In genomic region chr3:145991130-145991529, GRCm38 (mm10) we compare ENCODE assay signal across 11 mouse cellular contexts. TPM values are rescaled to one million over a fixed set of nuclear protein-coding genes. Genes with fewer than 3 reads are reported as not detected.
DNase-seq lines count a peak whose midpoint lies in the region; ATAC-seq and TF ChIP-seq lines count a peak whose summit lies in the region.
"Had no signal": no experiment of that assay in that cellular context is flagged by ENCODE, and none has a peak within 500 bp of the region (broad histone marks: within the 10 kb centered on the region; RNA-seq: fewer than 3 reads in every experiment).

No protein-coding gene starts in this region.

- TF ChIP-seq POLR2A in small intestine, adult 2 months (IDR thresholded peaks at IDR 0.05; ENCODE audit: low read depth, low read length), result no peak
- TF ChIP-seq POLR2A in cerebellum, adult 2 months (IDR thresholded peaks at IDR 0.05; ENCODE audit: borderline replicate concordance, insufficient read depth, low read length), result no peak

- H3K36me3 ChIP-seq in kidney, embryonic 14.5 days (ENCODE audit: control insufficient read depth, insufficient read depth, low read length), result no peaks in the 10 kb centered on the region
- H3K36me3 ChIP-seq in intestine, postnatal 0 days (ENCODE audit: control insufficient read depth, insufficient read depth), result no peaks in the 10 kb centered on the region
- 0 out of 2 replicates have a peak, but pooled peaks cover 3% of the 10 kb centered on the region for H3K36me3 ChIP-seq in small intestine, adult 2 months (ENCODE audit: control insufficient read depth, insufficient read depth, low read length)
- H3K36me3 ChIP-seq: limb, embryonic 12.5 days had no signal

- TF ChIP-seq CTCF in intestine, postnatal 0 days (IDR thresholded peaks at IDR 0.05; ENCODE audit: low read depth), result no peak
- TF ChIP-seq CTCF in small intestine, adult 2 months (IDR thresholded peaks at IDR 0.05; ENCODE audit: extremely low read depth, insufficient read length, insufficient replicate concordance, low read depth, low read length), result no peak
- TF ChIP-seq CTCF in cerebellum, adult 2 months (IDR thresholded peaks at IDR 0.05; ENCODE audit: borderline replicate concordance, insufficient read depth, low read depth, low read length), result no peak

- no peak overlapping the region for H3K4me2 ChIP-seq in kidney, embryonic 14.5 days (replicated peaks; ENCODE audit: low read depth, low read length)
- H3K4me2 ChIP-seq in intestine, postnatal 0 days (replicated peaks; ENCODE audit: low read depth), result peak overlapping the region; percentile 44
- H3K4me2 ChIP-seq: limb, embryonic 12.5 days had no signal

- no peak overlapping the region for H3K9ac ChIP-seq in kidney, embryonic 14.5 days (ENCODE audit: low read depth, low read length)
- H3K9ac ChIP-seq in intestine, postnatal 0 days (ENCODE audit: low read depth, low read length), result no peak overlapping the region
- H3K9ac ChIP-seq: limb, embryonic 12.5 days had no signal

- 0 out of 2 replicates have a peak, but pooled peaks cover 12% of the 10 kb centered on the region for H3K4me1 ChIP-seq in kidney, embryonic 14.5 days (ENCODE audit: control insufficient read depth, insufficient read depth, low read length)
- peaks cover 2% of the 10 kb centered on the region; the same call in 1 of the 2 replicates for H3K4me1 ChIP-seq in brown adipose tissue, adult 24 weeks (ENCODE audit: control insufficient read depth, insufficient read depth, insufficient read length, low read length)
- 0 out of 2 replicates have a peak, but pooled peaks cover 4% of the 10 kb centered on the region for H3K4me1 ChIP-seq in intestine, postnatal 0 days (replicated peaks; ENCODE audit: control insufficient read depth, insufficient read depth, low read length)
- peaks cover 5% of the 10 kb centered on the region; the same call in 1 of the 2 replicates for H3K4me1 ChIP-seq in small intestine, adult 2 months (ENCODE audit: control insufficient read depth, insufficient read depth, insufficient read length, low read length)
- 0 out of 2 replicates have a peak, but pooled peaks cover 2% of the 10 kb centered on the region for H3K4me1 ChIP-seq in cerebellum, adult 2 months (ENCODE audit: control insufficient read depth, insufficient read depth, low read length)

- WGBS in kidney, embryonic 14.5 days, result 74% methylated on average over 13 of the region's 13 CpGs
- 46% methylated on average over 13 of the region's 13 CpGs for WGBS in intestine, postnatal 0 days
- WGBS in small intestine, adult 2 months, result 26% methylated on average over 13 of the region's 13 CpGs
- 89% methylated on average over 13 of the region's 13 CpGs for whole genome bisulfite sequencing in cerebellum, adult 2 months

- peaks cover 10% of the 10 kb centered on the region for H3K27me3 ChIP-seq in kidney, embryonic 14.5 days (ENCODE audit: control insufficient read depth, insufficient read depth, low read length)
- no peaks in the 10 kb centered on the region for H3K27me3 ChIP-seq in intestine, postnatal 0 days (replicated peaks; ENCODE audit: control insufficient read depth, insufficient read depth, low read length)
- H3K27me3 ChIP-seq in small intestine, adult 2 months (ENCODE audit: control insufficient read depth, insufficient read depth, low read length), result no peaks in the 10 kb centered on the region
- H3K27me3 ChIP-seq in cerebellum, adult 2 months (ENCODE audit: control insufficient read depth, insufficient read depth, low read length), result peaks cover 1% of the 10 kb centered on the region; the same call in 1 of the 2 replicates
- H3K27me3 ChIP-seq: CH12.LX had no signal

- no peak for ATAC-seq in kidney, embryonic 14.5 days (ENCODE audit: low FRiP score, low TSS enrichment)
- no peak for ATAC-seq in intestine, postnatal 0 days
- ATAC-seq: activated CD4-positive, CD25-positive, alpha-beta regulatory T cell, adult 4 months had no signal

- H3K4me3 ChIP-seq in kidney, embryonic 14.5 days (ENCODE audit: low read length), result no peak overlapping the region
- peak overlapping the region; percentile 22; the same call in 1 of the 2 replicates for H3K4me3 ChIP-seq in brown adipose tissue, adult 24 weeks (ENCODE audit: insufficient read depth, low read depth, low read length)
- H3K4me3 ChIP-seq in intestine, postnatal 0 days (ENCODE audit: low read depth, low read length), result peak overlapping the region; percentile 9; the same call in 1 of the 2 replicates
- H3K4me3 ChIP-seq in small intestine, adult 2 months (ENCODE audit: low read depth, low read length), result peak overlapping the region; percentile 52
- H3K4me3 ChIP-seq in cerebellum, adult 2 months (replicated peaks; ENCODE audit: insufficient read depth, low read depth, low read length), result no peak overlapping the region
- H3K4me3 ChIP-seq: limb, embryonic 12.5 days had no signal

- H3K27ac ChIP-seq in kidney, embryonic 14.5 days (ENCODE audit: low read depth, low read length), result no peak overlapping the region
- 0 out of 2 replicates have a peak overlapping the region, but pooled peaks have one; percentile 15 for H3K27ac ChIP-seq in brown adipose tissue, adult 24 weeks (replicated peaks; ENCODE audit: low read depth, low read length)
- H3K27ac ChIP-seq in intestine, postnatal 0 days (ENCODE audit: low read depth, low read length), result no peak overlapping the region
- no peak overlapping the region for H3K27ac ChIP-seq in small intestine, adult 2 months (ENCODE audit: insufficient read depth, low read depth, low read length)
- H3K27ac ChIP-seq in cerebellum, adult 2 months (ENCODE audit: insufficient read depth, low read length), result no peak overlapping the region
- H3K27ac ChIP-seq: limb, embryonic 12.5 days had no signal

- DNase-seq in kidney, adult 11 months, result peak; percentile 58
- no peak for DNase-seq in cerebellum, adult 2 months
- DNase-seq in urinary bladder, adult 2 months (ENCODE audit: low spot score), result no peak
- no peak for DNase-seq in spleen, adult 18-20 months

- H3K9me3 ChIP-seq in kidney, embryonic 14.5 days (ENCODE audit: control insufficient read depth, low read length), result no peaks in the 10 kb centered on the region
- no peaks in the 10 kb centered on the region for H3K9me3 ChIP-seq in intestine, postnatal 0 days (ENCODE audit: control insufficient read depth)
- H3K9me3 ChIP-seq: limb, embryonic 12.5 days had no signal

RNA-seq across cellular contexts. Expression of gene Syde2, which starts 3.5 kb away (rescaled TPM):
- polyA plus RNA-seq in kidney, embryonic 14.5 days (2014; fragmentation: Nextera tagmentation; extraction: Ambion mirVana), result 2.3 and 2.6 TPM in 2 replicates
- 4.4 and 4.5 TPM in 2 replicates for polyA plus RNA-seq in brown adipose tissue, adult 24 weeks (2012; ENCODE audit: insufficient read depth, insufficient read length, missing spikeins)
- 0.98 and 1.5 TPM in 2 replicates for polyA plus RNA-seq in intestine, postnatal 0 days (2015; fragmentation: Nextera tagmentation; extraction: Ambion mirVana)
- polyA plus RNA-seq in small intestine, adult 2 months (2012; rRNA removed), result 2.0 and 3.8 TPM in 2 replicates
- polyA plus RNA-seq in cerebellum, adult 2 months (2012; rRNA removed), result 1.2 and 1.3 TPM in 2 replicates
- 9.9 and 10.9 TPM in 2 replicates for polyA plus RNA-seq in urinary bladder, adult 2 months (2012; rRNA removed)
- polyA plus RNA-seq: activated CD4-positive, CD25-positive, alpha-beta regulatory T cell, adult 4 months had no signal

RNA-seq across cellular contexts. Expression of gene 2410004B18Rik, which starts 53.3 kb away (rescaled TPM):
- 55.7 and 63.5 TPM in 2 replicates for polyA plus RNA-seq in kidney, embryonic 14.5 days (2014; fragmentation: Nextera tagmentation; extraction: Ambion mirVana)
- polyA plus RNA-seq in brown adipose tissue, adult 24 weeks (2012; ENCODE audit: insufficient read depth, insufficient read length, missing spikeins), result 18.1 and 19.4 TPM in 2 replicates
- 38.7 and 38.9 TPM in 2 replicates for polyA plus RNA-seq in intestine, postnatal 0 days (2015; fragmentation: Nextera tagmentation; extraction: Ambion mirVana)
- polyA plus RNA-seq in small intestine, adult 2 months (2012; rRNA removed), result 14.8 and 20.0 TPM in 2 replicates
- 44.3 and 47.9 TPM in 2 replicates for polyA plus RNA-seq in cerebellum, adult 2 months (2012; rRNA removed)
- 18.9 and 23.1 TPM in 2 replicates for polyA plus RNA-seq in urinary bladder, adult 2 months (2012; rRNA removed)

Comparison
In these comparisons a context has a peak if more than half of its experiments do, and no peak if none do; other contexts are left out.
1. H3K4me3 ChIP-seq: peak in brown adipose tissue, adult 24 weeks (single experiment), intestine, postnatal 0 days (single experiment) and small intestine, adult 2 months (single experiment); none in kidney, embryonic 14.5 days (single experiment) and cerebellum, adult 2 months (single experiment).